Mouse (Mus musculus) heart, embryonic 11.5 days (tissue): ENCODE data around the gene Hoxa6. TPM values are rescaled to one million over a fixed set of nuclear protein-coding genes. Genes with fewer than 3 reads are reported as not detected.

Source experiments
- ATAC-seq: fragments of 200-750 bp; cut with Nextera tagmentation; replicated peaks from 2 replicates; pipeline ENCODE4 v1.8.0; 2017; ENCODE audit warnings: moderate library complexity; ENCODE audit not compliant: insufficient number of reproducible peaks, low FRiP score, low TSS enrichment
- H3K27ac ChIP-seq: fragments of 300-500 bp; sonication (generic); 2 replicates; pipeline ENCODE4 v1.5.1; 2014; ENCODE audit warnings: mild to moderate bottlenecking, low read depth, low read length
- H3K27me3 ChIP-seq: fragments of 300-500 bp; sonication (generic); 2 replicates; pipeline ENCODE4 v1.6.1; 2014; ENCODE audit warnings: mild to moderate bottlenecking, low read length, mixed read lengths; ENCODE audit not compliant: control insufficient read depth, insufficient read depth
- H3K36me3 ChIP-seq: fragments of 300-500 bp; sonication (generic); 2 replicates; pipeline ENCODE4 v1.6.1; 2014; ENCODE audit warnings: mild to moderate bottlenecking, low read length, moderate library complexity, mixed read lengths; ENCODE audit not compliant: control insufficient read depth, insufficient read depth
- H3K4me1 ChIP-seq: fragments of 300-500 bp; sonication (generic); 2 replicates; pipeline ENCODE4 v1.6.1; 2014; ENCODE audit warnings: low read length; ENCODE audit not compliant: control insufficient read depth, insufficient read depth
- H3K4me2 ChIP-seq: fragments of 300-500 bp; sonication (generic); 2 replicates; pipeline ENCODE4 v1.6.1; 2014; ENCODE audit warnings: mild to moderate bottlenecking, moderate library complexity
- H3K4me3 ChIP-seq: fragments of 300-500 bp; sonication (generic); 2 replicates; pipeline ENCODE4 v1.5.1; 2014; ENCODE audit warnings: low read depth, low read length
- H3K9ac ChIP-seq: fragments of 300-500 bp; sonication (generic); 2 replicates; pipeline ENCODE4 v1.6.1; 2014; ENCODE audit warnings: mild to moderate bottlenecking, low read depth, low read length, moderate library complexity
- H3K9me3 ChIP-seq: fragments of 300-500 bp; sonication (generic); replicated peaks from 2 replicates; pipeline ENCODE4 v1.6.1; 2016; ENCODE audit warnings: low read length; ENCODE audit not compliant: control insufficient read depth
- WGBS: fragments of 180-500 bp; shearing (Covaris S2); extraction: QIAGEN DNeasy Blood & Tissue Kit; methylation state at CpG from one replicate; pipeline ENCODE4 v1.1.7; 2014; ENCODE audit not compliant: insufficient replicate concordance; 5-methylcytosine and 5-hydroxymethylcytosine counted together
- microRNA counts: library from miRNA; unstranded; fragments of <30 nt; microRNA quantifications from one replicate; lab custom pipeline; 2015
- microRNA-seq: library from miRNA; unstranded; fragments of <30 nt; microRNA quantifications from one replicate; pipeline ENCODE4, GENCODE M21; 2016; ENCODE audit warnings: borderline number of aligned reads
- polyA plus RNA-seq: library from polyadenylated mRNA; unstranded; fragments of >200 nt; fragmentation: Nextera tagmentation; extraction: Ambion mirVana; gene quantifications from 2 replicates; pipeline ENCODE4 v1.2.1, GENCODE M21; 2014

The Hoxa6 gene
- polyA plus RNA-seq, 1 experiment from 2014 or later = not detected

GRCm38 (mm10) chr6:52159164-52159761, 49.3 kb downstream of the Hoxa6 start:
- Histone ChIP-seq H3K27me3 (peaks cover 94% of the 10 kb centered on the region), H3K4me2 (peak overlapping the region; percentile 76), H3K9me3 (no peaks in the 10 kb centered on the region), H3K27ac (peak overlapping the region; percentile 68; the same call in 1 of the 2 replicates), H3K36me3 (no peaks in the 10 kb centered on the region), H3K4me1 (peaks cover 5% of the 10 kb centered on the region; the same call in 1 of the 2 replicates), H3K9ac (peak overlapping the region; percentile 47), H3K4me3 (peak overlapping the region; percentile 52)
- peak; percentile 28; the same call in 1 of the 2 replicates for ATAC-seq
- 8% methylated on average over 12 of the region's 12 CpGs for WGBS

- H3K4me1 ChIP-seq = peaks cover 5% of the 10 kb centered on the region; the same call in 1 of the 2 replicates
- WGBS = under 1% methylated on average over 55 of the region's 55 CpGs
- no peaks in the 10 kb centered on the region for H3K9me3 ChIP-seq
- peak; percentile 80 for ATAC-seq
- peak within 1 kb of the TSS; percentile 47 for H3K9ac ChIP-seq
- peak within 1 kb of the TSS; percentile 68 for H3K27ac ChIP-seq
- H3K4me3 ChIP-seq = peak within 1 kb of the TSS; percentile 52
- peak within 1 kb of the TSS; percentile 76 for H3K4me2 ChIP-seq
- H3K27me3 ChIP-seq = peaks cover 93% of the 10 kb centered on the region
- no peaks in the 10 kb centered on the region for H3K36me3 ChIP-seq
Observed at GRCm38 (mm10) chr6:52158276-52159051, 50.1 kb downstream of the Hoxa6 start, which contains the start of gene Hoxa1. TSS of gene Hoxa1 (minus strand) at chr6:52158317.

DNA sequence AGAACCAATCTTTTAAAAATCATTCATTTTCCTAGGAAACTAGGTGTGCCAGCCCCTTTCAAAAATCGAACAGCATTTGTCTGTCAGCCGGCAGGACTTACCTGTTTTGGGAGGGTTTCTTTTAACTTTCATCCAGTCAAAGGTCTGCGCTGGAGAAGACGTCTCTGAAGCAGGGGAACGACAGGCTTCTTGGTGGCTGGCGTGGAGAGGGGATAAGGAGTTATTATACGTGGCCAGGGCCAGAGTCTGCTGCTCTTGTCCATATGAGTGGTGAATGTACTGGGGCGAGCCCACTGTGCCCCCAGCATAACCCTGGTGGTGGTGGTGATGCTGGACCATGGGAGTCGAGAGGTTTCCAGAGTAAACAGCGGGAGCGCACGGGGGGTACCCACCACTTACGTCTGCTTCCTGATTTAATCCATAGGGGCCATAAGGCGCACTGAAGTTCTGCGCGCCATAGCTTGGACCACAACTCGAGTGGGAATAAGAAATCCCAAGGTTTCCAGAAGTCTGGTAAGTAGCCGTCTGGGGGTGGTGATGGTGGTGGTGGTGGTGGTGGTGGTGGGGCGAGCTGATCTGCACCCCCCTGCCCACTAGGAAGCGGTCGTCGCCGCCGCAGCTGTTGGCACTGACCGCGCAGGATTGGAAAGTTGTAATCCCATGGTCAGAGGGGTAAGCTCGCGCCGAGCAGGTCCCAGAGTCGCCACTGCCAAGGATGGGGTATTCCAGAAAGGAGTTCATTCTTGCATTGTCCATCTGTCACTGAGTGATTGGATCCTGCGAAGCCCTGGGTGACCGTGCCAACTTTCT, 50.9 kb downstream of the Hoxa6 start:
- peak overlapping the region; percentile 52 for H3K4me3 ChIP-seq
- peaks cover 93% of the 10 kb centered on the region for H3K27me3 ChIP-seq
- H3K9me3 ChIP-seq = no peaks in the 10 kb centered on the region
- no peak overlapping the region for H3K27ac ChIP-seq
- ATAC-seq = no peak
- H3K4me1 ChIP-seq = peaks cover 5% of the 10 kb centered on the region; the same call in 1 of the 2 replicates
- H3K4me2 ChIP-seq = peak overlapping the region; percentile 76
- 1% methylated on average over 32 of the region's 32 CpGs for WGBS
- 0 out of 2 replicates have a peak overlapping the region, but pooled peaks have one; percentile 18 for H3K9ac ChIP-seq
- H3K36me3 ChIP-seq = no peaks in the 10 kb centered on the region

GRCm38 (mm10) chr6:52156551-52157200, 51.8 kb downstream of the Hoxa6 start:
- no peak for ATAC-seq
- no peaks in the 10 kb centered on the region for H3K36me3 ChIP-seq

More at GRCm38 (mm10) chr6:52156551-52157200, 51.8 kb downstream of the Hoxa6 start:
- peaks cover 5% of the 10 kb centered on the region; the same call in 1 of the 2 replicates for H3K4me1 ChIP-seq
- no peaks in the 10 kb centered on the region for H3K9me3 ChIP-seq
- peak overlapping the region; percentile 76 for H3K4me2 ChIP-seq
- no peak overlapping the region for H3K27ac ChIP-seq
- H3K4me3 ChIP-seq = peak overlapping the region; percentile 52
- no peak overlapping the region for H3K9ac ChIP-seq
- H3K27me3 ChIP-seq = peaks cover 94% of the 10 kb centered on the region
- WGBS = 1% methylated on average over 20 of the region's 20 CpGs

MicroRNAs encoded within 50 kb of the gene (microRNA counts, 519-probe panel; counts per million panel counts)
- 32.2 counts per million for microRNA mmu-miR-196b (lab: Ali Mortazavi, UCI)

Small RNAs within 50 kb of the gene (microRNA-seq; reads per million reads assigned to microRNA genes)
- 389 reads per million, percentile 78 among the genes with 10 or more reads in this experiment for gene Mir196b

Other genes starting within 250 kb of the Hoxa6 start
- 16.1 and 16.9 TPM in 2 replicates for gene Skap2, start 196.2 kb downstream of the Hoxa6 start, polyA plus RNA-seq
- 1.2 TPM in 2 replicates for gene Hoxa1, start 50.4 kb downstream of the Hoxa6 start, polyA plus RNA-seq
- 3.5 and 3.6 TPM in 2 replicates for gene Hoxa2, start 43.9 kb downstream of the Hoxa6 start, polyA plus RNA-seq
- 0.45 and 0.57 TPM in 2 replicates for gene 5730596B20Rik, start 31.2 kb downstream of the Hoxa6 start, polyA plus RNA-seq
- gene Hoxa4, start 17.0 kb downstream of the Hoxa6 start, polyA plus RNA-seq = 0.68 and 1.4 TPM in 2 replicates
- 2.4 and 2.6 TPM in 2 replicates for gene Hoxa5, start 4.1 kb downstream of the Hoxa6 start, polyA plus RNA-seq
- gene Hoxa3, start 4.6 kb upstream of the Hoxa6 start, polyA plus RNA-seq = 1.5 and 2.2 TPM in 2 replicates
- gene Gm28308, start 4.6 kb upstream of the Hoxa6 start, polyA plus RNA-seq = not detected in 2 replicates
- gene Hoxa7, start 13.1 kb upstream of the Hoxa6 start, polyA plus RNA-seq = 0.49 TPM in 2 replicates
- gene Hoxa9, start 22.4 kb upstream of the Hoxa6 start, polyA plus RNA-seq = 0.13 and 0.29 TPM in 2 replicates
- gene Hoxa10, start 32.1 kb upstream of the Hoxa6 start, polyA plus RNA-seq = 0.20 and 0.97 TPM in 2 replicates
- not detected in 2 replicates for gene Hoxa11, start 37.1 kb upstream of the Hoxa6 start, polyA plus RNA-seq
- 0.20 TPM in 1 of 2 replicates, not detected in the other for gene Hoxa13, start 52.2 kb upstream of the Hoxa6 start, polyA plus RNA-seq
- not detected in 2 replicates for gene Evx1, start 104.8 kb upstream of the Hoxa6 start, polyA plus RNA-seq